Mouse (Mus musculus) megakaryocyte, embryonic 14.5 days (primary cell): ENCODE results near the gene Zdhhc1.

Experiments
- FLI1 ChIP-seq: IDR thresholded peaks from 2 replicates; pipeline ENCODE4 v1.6.1; 2012; ENCODE audit warnings: low read length, inconsistent platforms, mixed read lengths
- GATA1 ChIP-seq: IDR thresholded peaks from 3 replicates; pipeline ENCODE4 v1.6.1; 2012; ENCODE audit warnings: mixed read lengths, low read length, inconsistent platforms, borderline replicate concordance

DNA sequence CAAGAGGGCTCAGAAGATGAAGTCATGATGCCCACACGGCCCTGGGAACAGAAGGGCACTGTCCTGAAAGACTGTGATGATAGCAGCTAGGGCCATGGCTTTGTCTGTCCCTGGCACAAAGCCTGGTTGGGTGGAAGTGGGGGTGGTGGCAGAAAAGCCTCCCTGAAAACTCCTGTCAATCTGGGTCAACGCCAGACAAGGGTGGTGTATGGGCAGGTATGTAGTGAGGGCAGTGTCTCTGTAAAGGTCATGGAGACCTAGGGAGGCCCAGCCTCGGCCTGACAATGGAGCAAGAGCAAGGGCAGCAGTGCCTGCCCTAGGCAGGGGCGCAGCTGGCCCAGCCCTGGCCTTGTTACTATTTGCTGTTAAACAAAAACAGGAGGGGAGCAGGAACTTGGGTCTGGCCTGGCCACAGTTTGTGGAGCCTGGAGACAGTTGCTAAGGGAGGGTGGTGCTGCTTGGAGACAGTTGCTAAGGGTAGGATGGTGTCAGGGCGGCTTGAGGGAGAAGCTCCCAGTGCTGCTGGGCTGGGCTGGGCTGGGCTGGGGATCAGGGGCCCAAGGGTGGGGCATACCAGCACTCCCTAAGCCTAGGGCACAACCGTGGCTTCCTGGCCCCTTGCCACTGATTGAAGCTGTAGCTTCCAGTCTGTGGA is 27.5 kb downstream of the Zdhhc1 start:
- no peak for TF ChIP-seq FLI1
- TF ChIP-seq GATA1: no peak
